Mouse (Mus musculus) brain, adult 2 months (tissue): ENCODE data around the gene Kat2b.
A peak's percentile ranks its signal among the peaks of the same experiment; 100 is the strongest.
"Not testable (repeated sequence)": the region's sequence is repeated elsewhere in the genome, so short reads cannot be mapped to it uniquely, and the experiment has no call there.

Experiments used
- DNase-seq: peaks from one replicate; pipeline ENCODE4 v3.0.0; 2011; ENCODE audit warnings: low read depth, low spot score

Kat2b gene

DNA sequence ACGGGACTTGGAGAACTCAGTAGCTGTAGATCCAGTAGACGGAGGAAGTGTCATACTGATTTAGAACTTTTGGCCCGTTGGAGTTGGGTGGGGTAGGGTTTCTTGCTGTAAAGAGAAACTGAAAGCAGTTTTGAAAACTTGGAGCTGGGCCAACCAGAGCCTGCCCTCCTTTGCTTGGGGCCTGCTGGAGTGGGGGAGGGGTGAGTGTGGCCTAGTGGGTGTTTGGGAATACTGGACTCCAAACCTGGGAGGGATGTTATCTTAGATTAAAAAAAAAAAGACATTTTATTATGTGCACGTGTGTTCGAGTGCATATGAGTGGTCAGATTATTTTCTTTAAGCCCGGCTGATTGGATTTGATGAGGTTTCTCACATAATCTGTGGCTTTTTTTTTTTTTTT lies 3.2 kb downstream of the Kat2b start:
- peak; percentile 65 for DNase-seq

GRCm38 (mm10) chr17:53570361-53570875 lies 3.8 kb downstream of the Kat2b start:
- DNase-seq: no peak

DNA sequence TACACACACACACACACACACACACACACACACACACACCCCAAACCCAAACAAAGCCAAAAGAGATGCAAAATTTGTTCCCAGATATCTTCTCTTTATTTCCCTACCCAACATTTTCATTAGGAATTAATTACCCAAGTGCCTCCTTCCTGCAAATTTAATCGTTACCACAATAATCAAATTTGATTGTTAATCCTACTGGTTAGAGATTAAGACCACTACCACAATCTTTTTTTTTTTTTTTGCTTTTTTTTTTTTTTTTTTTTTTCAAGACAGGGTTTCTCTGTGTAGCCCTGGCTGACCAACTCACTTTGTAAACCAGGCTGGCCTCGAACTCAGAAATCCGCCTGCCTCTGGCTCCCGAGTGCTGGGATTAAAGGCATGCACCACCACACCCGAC lies 4.3 kb downstream of the Kat2b start:
- not testable (repeated sequence) for DNase-seq

- DNase-seq: no peak
Measured at GRCm38 (mm10) chr17:53573019-53573556, 6.4 kb downstream of the Kat2b start.

DNA sequence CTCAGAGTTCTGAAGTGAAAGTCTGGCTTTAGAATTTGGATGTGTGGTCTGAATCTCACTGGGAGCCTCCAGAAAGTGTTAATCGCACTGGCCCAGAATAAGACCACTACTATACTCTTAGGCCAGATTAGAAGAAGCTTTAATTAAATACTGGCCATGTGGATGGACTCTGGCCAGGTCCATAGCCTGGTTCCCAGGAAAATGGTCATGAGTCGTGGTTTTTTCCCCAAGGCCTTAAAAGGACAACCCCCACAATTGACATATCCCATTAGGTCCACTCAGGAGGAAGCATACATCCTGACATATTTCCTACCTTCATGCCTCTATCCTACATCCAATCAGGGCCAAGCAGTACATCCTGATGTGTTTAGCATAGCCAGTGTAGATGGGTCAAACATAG lies 10.5 kb downstream of the Kat2b start:
- no peak for DNase-seq

- DNase-seq: peak; percentile 71
Measured at GRCm38 (mm10) chr17:53577754-53578153, 11.1 kb downstream of the Kat2b start.

GRCm38 (mm10) chr17:53578249-53578648 lies 11.6 kb downstream of the Kat2b start:
- DNase-seq: no peak

DNA sequence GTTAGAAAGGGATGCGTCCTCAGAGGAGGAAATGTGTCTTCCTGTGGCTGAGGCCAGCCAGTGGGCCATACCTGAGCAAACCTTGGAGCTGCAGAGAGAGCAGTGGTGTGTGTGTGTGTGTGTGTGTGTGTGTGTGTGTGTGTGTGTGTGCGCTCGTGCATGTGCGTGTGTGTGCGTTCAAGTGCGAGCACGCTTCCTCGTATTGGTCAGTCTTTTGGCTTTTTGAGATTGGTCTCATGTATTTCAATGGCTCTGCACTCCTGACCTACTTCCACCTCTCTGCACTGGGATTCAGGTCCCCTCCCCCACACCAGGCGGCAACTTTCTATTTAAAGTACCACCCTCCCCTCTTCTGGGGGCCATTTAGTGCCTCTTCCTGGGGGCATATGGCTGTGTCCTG lies 12.1 kb downstream of the Kat2b start:
- DNase-seq: peak; percentile 95

DNA sequence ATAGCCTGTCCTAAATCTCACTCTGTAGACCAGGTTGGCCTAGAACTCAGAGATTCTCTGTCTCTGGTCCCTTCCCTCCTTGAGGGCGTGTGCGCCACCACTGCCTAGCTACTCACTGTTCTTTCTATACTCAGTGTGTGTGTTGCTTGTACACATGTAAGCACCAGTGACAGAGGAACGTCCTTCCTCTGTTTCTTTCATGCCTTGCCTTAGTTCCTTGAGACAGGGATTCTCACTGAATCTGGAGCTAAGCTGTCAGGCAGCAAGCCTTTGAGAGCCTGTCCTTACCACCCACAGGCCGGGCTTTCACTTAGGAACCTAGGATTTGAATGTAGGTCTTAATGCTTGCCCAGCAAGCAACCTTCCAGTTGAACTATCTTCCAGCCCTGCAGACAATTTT lies 13.0 kb downstream of the Kat2b start:
- no peak for DNase-seq

GRCm38 (mm10) chr17:53580237-53580636 lies 13.6 kb downstream of the Kat2b start:
- peak; percentile 79 for DNase-seq

- no peak for DNase-seq
Measured at GRCm38 (mm10) chr17:53582026-53582585, 15.4 kb downstream of the Kat2b start.

DNA sequence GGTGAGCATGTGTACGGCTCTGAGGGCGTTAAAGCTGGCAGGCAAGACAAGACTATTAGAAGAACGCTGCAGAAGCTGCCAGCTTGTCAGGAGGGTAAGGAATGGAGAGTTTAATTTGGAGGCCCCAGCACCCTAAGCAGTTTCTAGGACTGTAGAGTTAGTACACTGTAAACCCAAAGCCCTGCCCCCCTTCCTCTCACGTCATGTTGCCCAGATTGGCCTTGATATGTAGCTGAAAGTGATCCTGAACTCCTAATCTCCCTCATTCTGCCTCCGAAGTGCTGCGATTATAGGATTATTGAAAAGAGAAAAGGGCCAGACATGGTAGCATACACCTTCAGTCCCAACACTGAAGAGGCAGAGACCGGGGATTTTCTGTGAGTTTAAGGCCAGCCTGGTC lies 16.1 kb downstream of the Kat2b start:
- no peak for DNase-seq

DNA sequence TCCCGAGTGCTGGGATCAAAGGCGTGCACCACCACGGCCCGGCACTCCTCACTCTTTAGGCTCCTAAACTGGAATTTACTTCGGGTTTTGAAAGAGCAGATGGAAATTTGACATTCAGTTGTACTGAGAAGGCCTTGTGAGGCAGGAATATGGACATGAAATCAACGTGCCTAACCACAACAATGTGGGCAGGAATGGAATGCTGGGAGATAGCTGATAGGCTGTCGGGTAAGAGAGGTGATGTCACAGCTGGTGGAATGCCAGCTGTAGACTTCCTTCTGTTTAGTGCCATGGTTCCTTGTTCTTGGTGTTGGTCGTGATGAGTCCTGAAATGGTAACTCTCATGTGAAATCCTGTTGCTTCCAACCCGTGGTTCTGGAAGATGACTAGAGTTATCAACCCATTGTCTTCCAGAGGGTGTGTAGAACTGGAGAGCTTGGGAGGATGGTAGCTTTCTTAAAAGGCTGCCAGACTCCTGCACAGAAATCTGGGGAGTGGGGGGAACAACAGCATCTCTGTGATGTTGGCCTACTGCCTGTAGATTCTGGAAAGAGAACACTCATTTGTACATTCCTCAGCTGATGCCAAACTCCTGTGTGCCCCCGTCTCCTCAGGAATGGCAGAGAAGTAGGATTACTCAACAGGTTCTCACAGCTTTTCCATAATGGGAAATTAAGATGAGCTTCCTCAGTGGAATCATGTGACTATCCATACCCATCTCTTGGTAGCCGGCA lies 17.4 kb downstream of the Kat2b start:
- no peak for DNase-seq

DNA sequence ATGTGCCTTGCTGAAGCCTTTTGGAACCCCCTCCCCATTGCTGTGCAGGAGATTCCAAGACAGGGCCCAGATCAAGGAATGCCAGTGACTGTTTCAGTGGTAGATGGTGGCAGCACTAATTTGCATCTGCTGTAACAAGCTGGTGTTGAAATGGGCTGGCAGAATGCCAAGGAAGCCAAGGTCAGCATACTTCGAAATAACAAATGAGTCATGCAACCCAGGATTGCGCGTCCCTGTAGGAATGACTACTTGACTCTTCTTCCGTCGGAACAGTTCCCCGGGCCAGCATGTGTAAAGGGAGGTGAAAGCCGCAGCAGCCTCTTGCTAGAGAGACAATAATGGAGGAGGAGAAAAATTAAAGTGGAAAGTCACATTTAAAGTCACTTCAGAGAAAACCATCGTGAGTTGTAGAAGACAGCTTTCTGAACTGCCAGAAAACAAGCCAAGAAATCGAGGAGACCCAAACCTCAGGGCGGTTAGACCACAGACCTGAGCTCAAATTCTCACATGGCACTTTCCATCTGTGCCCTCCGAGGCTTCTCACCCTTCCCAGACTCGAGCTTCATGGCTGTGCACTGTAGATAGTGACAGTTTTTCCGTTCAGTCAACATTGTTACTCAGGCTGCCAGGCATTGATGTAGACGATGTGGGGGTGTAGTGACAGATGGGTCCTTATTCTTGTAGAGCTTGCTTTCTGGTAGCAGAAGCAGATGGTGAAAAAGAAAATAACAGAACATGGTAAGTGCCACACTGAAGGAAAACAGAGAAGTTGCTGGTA lies 20.6 kb downstream of the Kat2b start:
- peak; percentile 98 for DNase-seq

GRCm38 (mm10) chr17:53588097-53588855 lies 21.6 kb downstream of the Kat2b start:
- DNase-seq: no peak

- peak; percentile 74 for DNase-seq
Measured at GRCm38 (mm10) chr17:53590110-53590509, 23.4 kb downstream of the Kat2b start.

DNA sequence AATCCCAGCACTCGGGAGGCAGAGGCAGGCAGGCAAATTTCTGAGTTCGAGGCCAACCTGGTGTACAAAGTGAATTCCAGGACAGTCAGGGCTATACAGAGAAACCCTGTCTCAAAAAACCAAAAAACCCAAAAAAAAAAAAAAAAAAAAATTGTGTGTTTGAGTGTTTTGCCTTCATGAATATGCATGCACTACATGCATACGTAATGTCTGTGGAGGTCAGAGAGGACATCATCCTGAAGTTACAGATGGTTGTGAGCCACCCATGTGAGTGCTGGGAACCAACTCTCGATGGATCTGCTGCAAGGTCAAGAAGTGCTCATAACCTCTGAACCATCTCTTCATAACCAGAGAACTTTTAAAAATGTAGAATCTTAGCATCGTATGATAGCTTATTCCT lies 25.2 kb downstream of the Kat2b start:
- no peak for DNase-seq

- DNase-seq: no peak
Measured at GRCm38 (mm10) chr17:53594590-53594989, 27.9 kb downstream of the Kat2b start.

DNA sequence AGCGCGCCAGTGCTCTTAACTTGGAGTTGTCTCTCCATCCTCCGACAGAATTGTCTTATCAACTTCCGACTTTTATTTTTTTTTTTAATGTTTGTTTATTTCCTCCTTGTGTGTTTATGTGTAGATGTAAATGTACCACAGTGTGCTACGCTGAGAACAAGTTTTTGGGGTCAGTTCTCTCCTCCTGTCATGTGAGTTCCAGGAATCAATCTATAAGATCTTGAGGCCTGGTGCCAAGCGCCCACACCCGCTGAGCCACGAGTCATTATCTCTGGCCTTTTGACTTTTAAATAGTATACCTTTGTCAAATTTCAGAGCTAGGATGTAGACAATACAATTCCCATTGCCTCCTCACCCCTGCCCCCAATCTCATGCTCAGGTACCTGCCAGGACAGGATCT lies 28.9 kb downstream of the Kat2b start:
- DNase-seq: no peak

- peak; percentile 85 for DNase-seq
Measured at GRCm38 (mm10) chr17:53596314-53596882, 29.7 kb downstream of the Kat2b start.
